8 mouse cellular contexts compared by ENCODE assay signal in genomic region chr13:55622156-55622648, GRCm38 (mm10). TPM values are rescaled to one million over a fixed set of nuclear protein-coding genes. Genes with fewer than 3 reads are reported as not detected.
DNase-seq lines count a peak whose midpoint lies in the region; ATAC-seq and TF ChIP-seq lines count a peak whose summit lies in the region.
"Not testable (repeated sequence)": the region's sequence is repeated elsewhere in the genome, so short reads cannot be mapped to it uniquely, and the experiment has no call there.

No protein-coding gene starts in this region.

- peak overlapping the region; percentile 98 for H3K4me3 ChIP-seq in ES-Bruce4 (ENCODE audit: low read depth, low read length)
- H3K4me3 ChIP-seq in embryonic facial prominence, embryonic 13.5 days: peak overlapping the region; percentile 86
- H3K4me3 ChIP-seq in hindbrain, embryonic 15.5 days: peak overlapping the region; percentile 92
- H3K4me3 ChIP-seq in liver, embryonic 15.5 days (replicated peaks): peak overlapping the region; percentile 85
- peak overlapping the region; percentile 65 for H3K4me3 ChIP-seq in midbrain, embryonic 14.5 days (replicated peaks; ENCODE audit: low read depth, low read length)
- H3K4me3 ChIP-seq in stomach, embryonic 15.5 days (replicated peaks): peak overlapping the region; percentile 64

- not testable (repeated sequence) for H3K27ac ChIP-seq in ES-Bruce4 (ENCODE audit: insufficient read depth, low read length)
- peak overlapping the region; percentile 90 for H3K27ac ChIP-seq in embryonic facial prominence, embryonic 13.5 days
- peak overlapping the region; percentile 93 for H3K27ac ChIP-seq in hindbrain, embryonic 15.5 days (replicated peaks)
- H3K27ac ChIP-seq in liver, embryonic 15.5 days (replicated peaks): peak overlapping the region; percentile 79
- peak overlapping the region; percentile 96 for H3K27ac ChIP-seq in midbrain, embryonic 14.5 days (replicated peaks; ENCODE audit: low read depth, low read length)
- H3K27ac ChIP-seq in stomach, embryonic 15.5 days: peak overlapping the region; percentile 84

- not testable (repeated sequence) for ATAC-seq in embryonic facial prominence, embryonic 13.5 days (ENCODE audit: insufficient number of reproducible peaks, insufficient read depth, low FRiP score, low TSS enrichment, low read depth); hindbrain, embryonic 15.5 days (ENCODE audit: low FRiP score, low read depth); stomach, embryonic 15.5 days (ENCODE audit: insufficient read depth, low FRiP score, low read depth)
- ATAC-seq in liver, embryonic 15.5 days (ENCODE audit: insufficient read depth): peak; percentile 18
- 0 out of 2 replicates have a peak, but pooled peaks have one; percentile 13 for ATAC-seq in midbrain, embryonic 14.5 days (ENCODE audit: low FRiP score, low TSS enrichment)

- TF ChIP-seq EP300 in ES-Bruce4 (IDR thresholded peaks at IDR 0.05; ENCODE audit: insufficient read depth, low read depth, low read length): not testable (repeated sequence)

- TF ChIP-seq CTCF in ES-Bruce4 (IDR thresholded peaks at IDR 0.05; ENCODE audit: low read depth, low read length): not testable (repeated sequence)

- H3K9ac ChIP-seq in ES-Bruce4 (ENCODE audit: low read depth, poor library complexity, severe bottlenecking): peak overlapping the region; percentile 80
- H3K9ac ChIP-seq in embryonic facial prominence, embryonic 13.5 days: peak overlapping the region; percentile 84
- peak overlapping the region; percentile 91 for H3K9ac ChIP-seq in hindbrain, embryonic 15.5 days
- H3K9ac ChIP-seq in liver, embryonic 15.5 days: peak overlapping the region; percentile 78
- peak overlapping the region; percentile 72 for H3K9ac ChIP-seq in midbrain, embryonic 14.5 days (replicated peaks; ENCODE audit: low read length)
- peak overlapping the region; percentile 70; the same call in 1 of the 2 replicates for H3K9ac ChIP-seq in stomach, embryonic 15.5 days

- H3K27me3 ChIP-seq in ES-Bruce4 (ENCODE audit: control insufficient read depth, insufficient read depth, low read length, poor library complexity, severe bottlenecking); embryonic facial prominence, embryonic 13.5 days; hindbrain, embryonic 15.5 days; liver, embryonic 15.5 days; midbrain, embryonic 14.5 days (ENCODE audit: control insufficient read depth, insufficient read depth, low read length); stomach, embryonic 15.5 days (replicated peaks): not testable (repeated sequence)

- not testable (repeated sequence) for H3K9me3 ChIP-seq in ES-Bruce4 (replicated peaks; ENCODE audit: control insufficient read depth, insufficient read depth, low read length, poor library complexity, severe bottlenecking); embryonic facial prominence, embryonic 13.5 days; hindbrain, embryonic 15.5 days; liver, embryonic 15.5 days (replicated peaks); midbrain, embryonic 14.5 days (ENCODE audit: control insufficient read depth, low read length); stomach, embryonic 15.5 days

- not testable (repeated sequence) for H3K4me1 ChIP-seq in ES-Bruce4 (ENCODE audit: control insufficient read depth, insufficient read depth, low read length)
- peaks cover 26% of the 10 kb centered on the region for H3K4me1 ChIP-seq in embryonic facial prominence, embryonic 13.5 days
- peaks cover 40% of the 10 kb centered on the region for H3K4me1 ChIP-seq in hindbrain, embryonic 15.5 days (replicated peaks)
- H3K4me1 ChIP-seq in liver, embryonic 15.5 days (replicated peaks): peaks cover 24% of the 10 kb centered on the region
- peaks cover 14% of the 10 kb centered on the region for H3K4me1 ChIP-seq in midbrain, embryonic 14.5 days (ENCODE audit: control insufficient read depth, insufficient read depth, low read length)
- peaks cover 13% of the 10 kb centered on the region; the same call in 1 of the 2 replicates for H3K4me1 ChIP-seq in stomach, embryonic 15.5 days

- not testable (repeated sequence) for H3K36me3 ChIP-seq in ES-Bruce4 (ENCODE audit: control insufficient read depth, insufficient read depth, low read length, poor library complexity, severe bottlenecking); stomach, embryonic 15.5 days
- H3K36me3 ChIP-seq in embryonic facial prominence, embryonic 13.5 days: peaks cover 21% of the 10 kb centered on the region
- H3K36me3 ChIP-seq in hindbrain, embryonic 15.5 days: peaks cover 12% of the 10 kb centered on the region; the same call in 1 of the 2 replicates
- peaks cover 16% of the 10 kb centered on the region for H3K36me3 ChIP-seq in liver, embryonic 15.5 days (replicated peaks)
- H3K36me3 ChIP-seq in midbrain, embryonic 14.5 days (ENCODE audit: control insufficient read depth, insufficient read depth, low read length): peaks cover 20% of the 10 kb centered on the region; the same call in 1 of the 2 replicates

- H3K4me2 ChIP-seq in embryonic facial prominence, embryonic 13.5 days: peak overlapping the region; percentile 86
- peak overlapping the region; percentile 66 for H3K4me2 ChIP-seq in hindbrain, embryonic 15.5 days
- H3K4me2 ChIP-seq in liver, embryonic 15.5 days: peak overlapping the region; percentile 81
- peak overlapping the region; percentile 62 for H3K4me2 ChIP-seq in midbrain, embryonic 14.5 days (ENCODE audit: low read length)
- peak overlapping the region; percentile 52 for H3K4me2 ChIP-seq in stomach, embryonic 15.5 days

- not testable (repeated sequence) for TF ChIP-seq POLR2A in ES-Bruce4 (IDR thresholded peaks at IDR 0.05; ENCODE audit: insufficient read depth, low read length)

- peak; percentile 87 for DNase-seq in heart, adult 11 months
- peak; percentile 13 to 40 for DNase-seq in kidney, postnatal 4 days
- DNase-seq in midbrain, embryonic 14.5 days: peak; percentile 41

- 24% methylated on average over 20 of the region's 20 CpGs for WGBS in embryonic facial prominence, embryonic 13.5 days
- WGBS in hindbrain, embryonic 15.5 days: 23% methylated on average over 20 of the region's 20 CpGs
- 11% methylated on average over 20 of the region's 20 CpGs for WGBS in liver, embryonic 15.5 days (ENCODE audit: insufficient replicate concordance)
- 27% methylated on average over 20 of the region's 20 CpGs for WGBS in midbrain, embryonic 14.5 days
- WGBS in stomach, embryonic 15.5 days: 17% methylated on average over 20 of the region's 20 CpGs

RNA-seq across cellular contexts. Expression of gene Caml, which starts 0.6 kb away (rescaled TPM):
- 22.6 and 26.3 TPM in 2 replicates for polyA plus RNA-seq in ES-Bruce4 (2011; ENCODE audit: insufficient read depth, insufficient read length, low read depth, missing spikeins)
- 76.3 and 76.5 TPM in 2 replicates for polyA plus RNA-seq in embryonic facial prominence, embryonic 13.5 days (2015; fragmentation: Nextera tagmentation; extraction: Ambion mirVana)
- polyA plus RNA-seq in hindbrain, embryonic 15.5 days (2015; fragmentation: Nextera tagmentation; extraction: Ambion mirVana): 98.6 and 103 TPM in 2 replicates
- polyA plus RNA-seq in liver, embryonic 15.5 days (2015; fragmentation: Nextera tagmentation; extraction: Ambion mirVana): 13.3 and 14.7 TPM in 2 replicates
- polyA plus RNA-seq in midbrain, embryonic 14.5 days (2014; fragmentation: Nextera tagmentation; extraction: Ambion mirVana): 99.3 and 104 TPM in 2 replicates
- 49.2 and 53.0 TPM in 2 replicates for polyA plus RNA-seq in stomach, embryonic 15.5 days (2015; fragmentation: Nextera tagmentation; extraction: Ambion mirVana)

RNA-seq across cellular contexts. Expression of gene Ddx46, which starts 12.6 kb away (rescaled TPM):
- polyA plus RNA-seq in ES-Bruce4 (2011; ENCODE audit: insufficient read depth, insufficient read length, low read depth, missing spikeins): 103 and 113 TPM in 2 replicates
- polyA plus RNA-seq in embryonic facial prominence, embryonic 13.5 days (2015; fragmentation: Nextera tagmentation; extraction: Ambion mirVana): 43.2 and 44.3 TPM in 2 replicates
- polyA plus RNA-seq in hindbrain, embryonic 15.5 days (2015; fragmentation: Nextera tagmentation; extraction: Ambion mirVana): 23.9 and 24.1 TPM in 2 replicates
- 13.2 and 14.0 TPM in 2 replicates for polyA plus RNA-seq in liver, embryonic 15.5 days (2015; fragmentation: Nextera tagmentation; extraction: Ambion mirVana)
- polyA plus RNA-seq in midbrain, embryonic 14.5 days (2014; fragmentation: Nextera tagmentation; extraction: Ambion mirVana): 29.3 and 32.1 TPM in 2 replicates
- 31.6 and 33.5 TPM in 2 replicates for polyA plus RNA-seq in stomach, embryonic 15.5 days (2015; fragmentation: Nextera tagmentation; extraction: Ambion mirVana)

RNA-seq across cellular contexts. Expression of gene B4galt7, which starts 22.5 kb away (rescaled TPM):
- 10.3 and 10.5 TPM in 2 replicates for polyA plus RNA-seq in ES-Bruce4 (2011; ENCODE audit: insufficient read depth, insufficient read length, low read depth, missing spikeins)
- 34.3 and 35.1 TPM in 2 replicates for polyA plus RNA-seq in embryonic facial prominence, embryonic 13.5 days (2015; fragmentation: Nextera tagmentation; extraction: Ambion mirVana)
- 44.8 and 46.0 TPM in 2 replicates for polyA plus RNA-seq in hindbrain, embryonic 15.5 days (2015; fragmentation: Nextera tagmentation; extraction: Ambion mirVana)
- 5.9 and 6.9 TPM in 2 replicates for polyA plus RNA-seq in liver, embryonic 15.5 days (2015; fragmentation: Nextera tagmentation; extraction: Ambion mirVana)
- 24.5 and 28.8 TPM in 2 replicates for polyA plus RNA-seq in midbrain, embryonic 14.5 days (2014; fragmentation: Nextera tagmentation; extraction: Ambion mirVana)
- 24.6 and 26.3 TPM in 2 replicates for polyA plus RNA-seq in stomach, embryonic 15.5 days (2015; fragmentation: Nextera tagmentation; extraction: Ambion mirVana)

RNA-seq across cellular contexts. Expression of gene Tmed9, which starts 48.7 kb away (rescaled TPM):
- polyA plus RNA-seq in ES-Bruce4 (2011; ENCODE audit: insufficient read depth, insufficient read length, low read depth, missing spikeins): 94.2 and 95.2 TPM in 2 replicates
- polyA plus RNA-seq in embryonic facial prominence, embryonic 13.5 days (2015; fragmentation: Nextera tagmentation; extraction: Ambion mirVana): 158 and 177 TPM in 2 replicates
- polyA plus RNA-seq in hindbrain, embryonic 15.5 days (2015; fragmentation: Nextera tagmentation; extraction: Ambion mirVana): 98.0 and 101 TPM in 2 replicates
- polyA plus RNA-seq in liver, embryonic 15.5 days (2015; fragmentation: Nextera tagmentation; extraction: Ambion mirVana): 55.2 and 63.2 TPM in 2 replicates
- polyA plus RNA-seq in midbrain, embryonic 14.5 days (2014; fragmentation: Nextera tagmentation; extraction: Ambion mirVana): 61.3 and 126 TPM in 2 replicates
- 150 and 156 TPM in 2 replicates for polyA plus RNA-seq in stomach, embryonic 15.5 days (2015; fragmentation: Nextera tagmentation; extraction: Ambion mirVana)

RNA-seq across cellular contexts. Expression of gene Fam193b, which starts 51.3 kb away (rescaled TPM):
- polyA plus RNA-seq in ES-Bruce4 (2011; ENCODE audit: insufficient read depth, insufficient read length, low read depth, missing spikeins): 41.8 and 47.7 TPM in 2 replicates
- polyA plus RNA-seq in embryonic facial prominence, embryonic 13.5 days (2015; fragmentation: Nextera tagmentation; extraction: Ambion mirVana): 47.4 and 49.9 TPM in 2 replicates
- polyA plus RNA-seq in hindbrain, embryonic 15.5 days (2015; fragmentation: Nextera tagmentation; extraction: Ambion mirVana): 52.9 and 54.8 TPM in 2 replicates
- 7.5 and 11.0 TPM in 2 replicates for polyA plus RNA-seq in liver, embryonic 15.5 days (2015; fragmentation: Nextera tagmentation; extraction: Ambion mirVana)
- polyA plus RNA-seq in midbrain, embryonic 14.5 days (2014; fragmentation: Nextera tagmentation; extraction: Ambion mirVana): 50.0 and 57.6 TPM in 2 replicates
- polyA plus RNA-seq in stomach, embryonic 15.5 days (2015; fragmentation: Nextera tagmentation; extraction: Ambion mirVana): 29.1 and 32.1 TPM in 2 replicates

Comparison
In these comparisons a context has a peak if more than half of its experiments do, and no peak if none do; other contexts are left out.
1. DNase-seq: peak in every context shown above with its lines; median percentile 87 in heart, adult 11 months; 41 in midbrain, embryonic 14.5 days; 26 in kidney, postnatal 4 days.